Mouse (Mus musculus) yolk sac, embryonic 10.5 days (tissue): ENCODE measurements at regions not wholly inside any gene's neighbourhood (a gene's known extent, or its start where the extent isn't known, plus 50 kb on each side); places are given as distances from the start of the nearest gene placed in this dataset.
A peak's percentile ranks its signal among the peaks of the same experiment; 100 is the strongest.

Source experiments
- DNase-seq: peaks from one replicate; pipeline ENCODE4 v3.0.0-alpha.2; 2017; ENCODE audit warnings: low spot score

DNA sequence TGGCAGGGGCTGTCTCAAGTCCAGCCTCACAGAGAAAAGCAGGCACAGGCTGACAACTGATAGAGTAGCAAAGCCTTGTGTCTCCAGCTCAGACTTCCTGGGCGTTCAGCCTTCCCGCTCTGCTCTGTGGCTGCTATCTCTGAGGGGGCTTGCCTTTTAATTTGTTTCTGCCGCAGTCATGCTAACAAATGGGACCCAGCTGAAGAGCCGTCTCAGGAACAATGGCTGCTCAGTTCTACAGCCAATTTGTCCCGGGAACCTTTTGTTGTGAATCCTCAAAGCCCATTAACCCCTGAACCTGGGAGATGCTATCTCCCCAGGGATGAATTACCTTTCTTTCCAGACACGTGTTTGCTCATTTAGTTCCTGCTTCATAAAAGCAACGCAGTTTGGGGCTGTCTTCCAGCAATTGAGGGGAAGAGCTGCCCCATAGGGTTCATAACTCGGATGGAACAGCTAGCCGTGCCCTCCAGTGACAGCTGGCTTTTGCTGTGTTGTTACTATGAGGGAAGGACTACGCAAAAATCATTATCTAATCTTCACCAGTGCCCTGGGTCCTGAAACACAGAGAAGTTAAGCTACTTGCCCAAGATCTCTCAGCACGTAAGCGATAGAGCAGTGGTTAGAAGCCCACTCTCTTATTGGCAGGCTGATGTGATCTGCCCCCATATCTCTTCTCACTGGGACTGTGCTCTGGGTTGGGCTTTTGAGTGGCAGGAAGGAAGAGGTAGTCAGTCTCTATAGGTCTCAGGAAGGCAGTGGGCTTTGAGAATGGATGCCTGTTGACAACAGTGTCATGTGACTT lies 240.9 kb downstream of the Rybp start:
- peak; percentile 31 for DNase-seq

DNA sequence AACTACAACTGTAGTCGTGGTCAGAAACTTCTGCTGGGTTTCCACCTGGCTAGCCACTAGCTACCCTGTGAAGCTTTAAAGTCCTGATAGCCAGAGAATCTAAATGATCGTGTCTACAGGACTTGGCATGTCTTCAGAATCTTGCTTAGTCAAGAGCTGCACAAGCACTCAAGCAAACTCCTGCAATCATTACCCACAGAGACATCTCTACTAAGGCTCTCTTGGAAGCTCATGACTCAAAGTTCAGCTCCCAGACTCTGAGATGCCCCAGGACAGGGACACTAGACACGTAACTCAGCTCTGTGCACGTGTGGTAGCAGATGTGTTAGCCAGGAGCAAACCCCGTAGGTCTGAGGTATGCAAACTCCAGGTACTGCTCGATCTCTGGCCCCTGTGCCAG lies 242.2 kb downstream of the Rybp start:
- DNase-seq: peak; percentile 59

DNA sequence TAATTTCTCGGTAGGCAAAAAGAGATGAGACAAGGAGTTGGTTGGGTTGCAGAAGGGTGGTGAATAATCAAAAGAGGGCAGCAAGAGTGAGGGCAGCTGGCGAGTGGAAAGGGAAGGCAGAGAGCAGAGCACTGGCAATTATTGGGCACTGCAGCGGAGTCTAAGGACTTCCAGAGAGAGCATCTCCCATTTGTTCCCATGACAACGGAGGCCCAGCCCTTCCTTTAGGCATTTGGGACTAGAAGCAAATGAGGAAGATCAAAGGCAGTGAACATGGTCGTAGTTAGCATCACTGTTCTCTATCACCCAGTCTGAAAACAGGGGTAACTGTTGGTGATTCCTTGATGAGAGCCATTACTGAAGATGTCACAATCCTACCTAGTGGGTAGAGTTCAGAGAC lies 246.1 kb downstream of the Rybp start:
- DNase-seq: no peak

- DNase-seq: no peak
These were observed 246.8 kb downstream of the Rybp start for GRCm38 (mm10) chr6:100040459-100040984.

DNA sequence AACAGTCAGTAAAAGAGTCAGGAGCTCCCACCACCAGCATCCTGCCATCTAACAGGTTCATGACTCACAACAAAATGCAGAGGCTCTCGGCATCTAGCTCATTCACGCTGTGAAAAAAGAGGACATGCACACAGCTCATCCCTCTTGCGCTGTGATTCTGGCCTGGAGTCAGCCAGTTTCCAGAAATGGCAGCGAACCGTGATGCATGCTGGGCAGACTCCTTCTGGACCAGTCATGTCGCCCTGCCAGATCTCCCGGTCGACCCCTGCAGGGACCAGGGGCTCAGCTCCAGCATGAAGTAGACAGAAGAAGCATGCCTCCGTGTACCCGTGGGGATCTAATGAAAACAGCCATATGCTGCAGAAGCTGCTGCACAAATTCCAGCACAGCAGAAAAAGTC lies 254.6 kb downstream of the Rybp start:
- no peak for DNase-seq

- DNase-seq: no peak
These were observed 256.8 kb downstream of the Rybp start for GRCm38 (mm10) chr6:100030522-100030921.

DNA sequence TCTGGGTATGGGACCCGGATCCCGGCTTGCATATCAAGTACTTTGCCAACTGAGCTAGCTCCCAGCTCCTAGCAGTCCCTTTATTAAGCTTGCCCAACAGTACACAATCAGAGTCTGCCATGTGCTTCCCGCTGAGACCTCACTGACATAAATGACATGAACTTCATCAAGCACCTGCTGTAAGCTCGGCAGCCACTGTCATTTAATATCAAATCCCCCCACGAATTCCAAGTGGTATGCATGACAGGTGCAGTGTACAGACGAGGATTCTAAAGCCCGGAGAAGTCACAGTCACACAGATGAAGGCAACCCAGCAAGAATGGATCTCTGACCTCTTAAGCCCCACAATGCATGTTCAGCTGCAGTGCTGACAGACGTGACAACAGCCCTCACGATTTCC lies 257.3 kb downstream of the Rybp start:
- DNase-seq: no peak

- no peak for DNase-seq
These were observed 259.8 kb downstream of the Rybp start for GRCm38 (mm10) chr6:100027524-100027923.

DNA sequence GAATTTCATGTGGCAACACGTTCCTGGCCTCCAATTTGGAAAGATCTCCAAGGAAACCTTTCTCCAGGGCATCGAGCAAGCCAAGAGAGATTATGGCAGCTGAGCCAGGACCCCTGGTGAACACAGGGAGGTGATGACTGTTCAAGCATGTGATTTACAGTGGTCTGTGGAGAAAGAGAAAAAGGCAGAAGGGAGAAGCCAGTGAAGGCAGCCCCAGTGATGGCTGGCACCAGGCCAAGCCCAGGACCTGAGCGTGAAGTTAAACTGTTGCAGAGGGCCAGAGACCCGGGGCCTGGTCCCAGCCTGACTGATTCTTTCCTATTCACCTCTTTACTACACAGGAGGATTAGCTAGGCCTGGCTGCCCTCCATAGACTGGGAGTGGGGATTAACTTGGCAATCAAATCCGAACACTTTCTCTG lies 261.7 kb downstream of the Rybp start:
- DNase-seq: no peak

DNA sequence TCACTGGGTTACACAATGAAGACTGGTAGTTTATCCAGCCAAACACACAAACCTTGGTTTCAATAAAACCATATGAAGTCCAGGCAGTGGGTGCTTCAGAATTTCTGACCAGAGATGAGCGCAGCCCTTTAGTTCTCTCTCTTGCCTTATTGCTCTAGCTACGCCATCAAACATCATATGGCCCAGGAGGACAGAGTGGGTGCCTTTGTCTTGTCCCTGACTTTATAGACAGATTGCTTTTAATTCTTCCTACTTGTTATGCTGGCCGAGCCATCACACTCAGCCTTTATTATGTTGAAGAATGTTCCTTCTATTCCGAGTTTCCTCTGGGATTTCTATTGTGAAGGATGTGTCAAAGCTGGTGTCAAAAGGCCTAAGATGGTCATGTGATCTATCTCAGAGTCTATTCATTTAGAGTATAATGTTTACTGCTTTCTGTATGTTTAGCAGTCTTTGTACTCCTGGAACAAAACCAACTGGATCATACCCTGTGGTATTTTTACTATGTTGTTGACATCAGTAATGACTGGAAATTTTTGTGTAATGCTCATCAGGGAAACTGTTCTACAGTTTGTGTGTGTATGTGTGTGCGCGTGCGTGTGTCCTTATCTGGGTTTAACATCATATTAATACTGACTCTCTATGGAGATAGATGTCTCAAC lies 263.7 kb downstream of the Rybp start:
- DNase-seq: no peak

DNA sequence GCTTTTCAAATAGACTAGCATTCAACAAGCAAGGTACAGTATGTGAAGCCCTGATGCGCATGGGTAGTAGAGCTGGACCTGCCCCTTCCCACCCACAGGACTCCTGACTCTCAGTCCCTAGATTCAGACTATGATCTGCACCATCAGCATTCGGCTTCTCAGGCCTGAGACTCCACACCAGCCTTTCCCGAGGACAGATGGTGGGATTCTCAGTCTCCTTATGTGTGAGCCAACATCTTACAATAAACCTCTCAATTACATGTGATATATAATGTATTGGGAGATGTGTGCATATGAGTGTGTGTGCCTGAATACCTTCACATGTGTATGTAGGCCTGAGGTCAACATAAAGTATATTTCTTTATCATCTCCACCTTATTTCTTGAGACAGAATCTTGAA lies 268.3 kb downstream of the Rybp start:
- no peak for DNase-seq

GRCm38 (mm10) chr6:100013949-100014348 lies 273.3 kb downstream of the Rybp start:
- peak; percentile 16 for DNase-seq

DNA sequence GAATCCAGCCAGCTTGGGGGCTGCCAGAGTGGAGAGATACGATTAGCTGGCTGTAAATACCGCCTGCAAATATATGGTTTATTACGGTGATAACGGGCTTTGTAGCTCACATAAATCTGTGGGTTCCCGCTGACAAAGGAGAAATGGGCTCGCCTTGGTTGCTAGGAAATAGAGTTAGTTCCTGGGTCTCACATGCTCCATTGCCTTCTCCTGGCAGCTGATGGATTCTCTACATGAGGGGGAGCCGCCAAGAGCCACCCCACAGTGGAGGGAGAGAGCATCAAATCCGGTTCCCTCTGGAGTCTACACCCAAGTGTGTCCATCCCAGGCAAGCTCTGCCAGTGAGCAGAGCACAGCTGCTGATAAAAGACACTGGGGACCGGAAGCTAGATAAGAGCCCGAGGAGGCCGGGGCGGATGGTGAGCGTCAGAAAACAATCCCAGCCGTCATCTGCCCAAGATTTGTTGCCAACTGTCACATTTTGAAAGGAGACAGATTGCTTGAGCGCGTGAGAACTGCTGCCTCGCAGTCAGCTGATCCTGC lies 275.7 kb downstream of the Rybp start:
- DNase-seq: peak; percentile 59

GRCm38 (mm10) chr6:100010954-100011481 lies 276.3 kb downstream of the Rybp start:
- DNase-seq: no peak

- no peak for DNase-seq
These were observed 273.6 kb upstream of the Prok2 start for GRCm38 (mm10) chr6:99999711-100000365.

- peak; percentile 69 for DNase-seq
These were observed 270.1 kb upstream of the Prok2 start for GRCm38 (mm10) chr6:99995970-99996956.

- DNase-seq: no peak
These were observed 267.8 kb upstream of the Prok2 start for GRCm38 (mm10) chr6:99994026-99994425.

- DNase-seq: peak; percentile 85
These were observed 264.9 kb upstream of the Prok2 start for GRCm38 (mm10) chr6:99991079-99991478.

DNA sequence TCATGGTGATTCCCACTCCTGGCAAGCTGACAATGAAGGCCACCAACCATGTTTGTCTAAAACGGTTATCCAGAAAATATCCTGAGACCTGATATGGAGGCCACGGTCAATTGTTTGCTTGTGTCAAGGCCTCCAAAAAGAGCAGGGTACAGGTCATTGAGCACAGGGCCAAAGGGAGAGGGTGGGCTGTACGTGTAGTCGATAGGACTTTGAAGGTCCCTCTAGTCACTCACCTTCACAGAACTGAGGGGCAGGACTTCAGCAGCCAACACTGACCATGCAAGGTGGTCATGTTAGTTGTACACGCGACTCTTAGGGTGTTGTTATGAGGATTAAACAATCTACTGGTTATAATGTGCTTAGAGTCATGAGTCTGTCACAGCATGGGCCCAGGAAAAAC lies 264.4 kb upstream of the Prok2 start:
- DNase-seq: no peak

DNA sequence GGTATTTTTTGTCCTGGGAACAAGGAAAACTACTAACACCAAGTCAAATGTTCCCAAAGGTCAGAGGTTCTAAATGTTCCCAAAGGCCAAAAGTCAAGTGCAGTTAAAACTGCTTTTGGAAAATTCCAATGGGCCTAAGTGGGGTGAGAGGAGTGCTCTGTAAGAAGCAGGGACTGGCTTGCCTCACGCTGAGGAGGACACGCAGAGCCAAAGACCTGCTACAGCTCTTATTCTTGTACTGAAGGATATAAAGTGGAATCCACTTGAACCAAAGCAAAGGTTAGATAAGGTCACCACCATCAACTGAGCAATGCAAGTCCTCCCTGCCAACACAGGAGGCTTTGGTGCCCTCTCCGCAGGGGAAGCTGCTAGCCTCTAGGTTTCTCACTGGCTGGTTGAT lies 260.3 kb upstream of the Prok2 start:
- no peak for DNase-seq

DNA sequence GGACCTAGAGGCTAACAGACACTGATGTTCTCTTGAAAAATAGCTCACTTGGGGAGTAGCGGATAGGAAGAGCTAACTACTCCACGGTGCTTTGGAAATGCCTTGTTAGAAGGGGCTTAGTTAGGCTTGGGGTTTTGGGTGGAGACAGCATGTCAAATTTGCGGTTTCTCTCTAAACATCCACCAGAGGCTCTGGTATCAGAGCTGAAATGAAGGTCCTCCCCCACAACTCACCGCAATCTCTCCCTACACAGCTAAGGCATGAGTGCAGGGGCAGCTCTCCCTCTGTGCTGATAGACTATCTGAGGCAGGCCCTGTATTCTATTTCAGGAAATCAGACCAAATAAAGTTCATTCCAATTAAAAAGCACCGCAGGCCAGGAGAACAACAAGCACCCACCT lies 259.1 kb upstream of the Prok2 start:
- DNase-seq: no peak
